Mouse (Mus musculus) bone marrow macrophage, adult 2 months (primary cell): ENCODE measurements around the gene Tmem41b. TPM values are rescaled to one million over a fixed set of nuclear protein-coding genes. Genes with fewer than 3 reads are reported as not detected.

Experiments
- H3K27ac ChIP-seq: 2 replicates; pipeline ENCODE4 v1.5.1; 2012; ENCODE audit warnings: low read depth, low read length; ENCODE audit not compliant: insufficient read depth
- H3K4me1 ChIP-seq: 2 replicates; pipeline ENCODE4 v1.6.1; 2012; ENCODE audit warnings: low read length; ENCODE audit not compliant: control insufficient read depth, insufficient read depth
- H3K4me3 ChIP-seq: 2 replicates; pipeline ENCODE4 v1.5.1; 2012; ENCODE audit warnings: mild to moderate bottlenecking, low read length, moderate library complexity; ENCODE audit not compliant: insufficient read depth
- CTCF ChIP-seq: IDR thresholded peaks from 2 replicates; pipeline ENCODE4 v1.5.1; 2012; ENCODE audit warnings: low read depth, mild to moderate bottlenecking, low read length, moderate library complexity
- POLR2A ChIP-seq: IDR thresholded peaks from 2 replicates; pipeline ENCODE4 v1.6.1; 2012; ENCODE audit warnings: mild to moderate bottlenecking, low read depth, low read length, borderline replicate concordance
- polyA plus RNA-seq: library from polyadenylated mRNA; stranded (reverse); fragments of >200 nt; gene quantifications from 2 replicates; pipeline ENCODE4 v1.2.4, GENCODE M21; 2012; ENCODE audit not compliant: missing spikeins, insufficient read depth, insufficient read length

Tmem41b gene
- polyA plus RNA-seq, 1 experiment = 47.3 TPM

- no peaks in the 10 kb centered on the region for H3K4me1 ChIP-seq
- no peak overlapping the region for H3K4me3 ChIP-seq
- no peak overlapping the region for H3K27ac ChIP-seq
- TF ChIP-seq POLR2A (no peak), CTCF (no peak)
Observed at GRCm38 (mm10) chr7:109928365-109928764, 58.4 kb downstream of the Tmem41b start.

GRCm38 (mm10) chr7:109924965-109925364, 61.8 kb downstream of the Tmem41b start:
- no peak overlapping the region for H3K27ac ChIP-seq
- TF ChIP-seq POLR2A (no peak), CTCF (no peak)
- no peak overlapping the region for H3K4me3 ChIP-seq
- H3K4me1 ChIP-seq = no peaks in the 10 kb centered on the region

- TF ChIP-seq CTCF = no peak
- no peak for TF ChIP-seq POLR2A
- Histone ChIP-seq H3K27ac (no peak overlapping the region), H3K4me1 (no peaks in the 10 kb centered on the region), H3K4me3 (no peak overlapping the region)
Observed at GRCm38 (mm10) chr7:109922889-109923288, 63.8 kb downstream of the Tmem41b start.

Other genes with a start within 250 kb of the Tmem41b start
- gene Tmem9b, start 234.1 kb downstream of the Tmem41b start, polyA plus RNA-seq = 91.0 and 101 TPM in 2 replicates
- gene Nrip3, start 204.9 kb downstream of the Tmem41b start, polyA plus RNA-seq = not detected in 2 replicates
- not detected in 2 replicates for gene Scube2, start 121.2 kb downstream of the Tmem41b start, polyA plus RNA-seq
- 159 and 160 TPM in 2 replicates for gene Dennd5a, start 26.5 kb downstream of the Tmem41b start, polyA plus RNA-seq
- gene Ipo7, start 31.3 kb upstream of the Tmem41b start, polyA plus RNA-seq = 51.7 and 55.2 TPM in 2 replicates
- 17.4 and 22.2 TPM in 2 replicates for gene Zfp143, start 74.3 kb upstream of the Tmem41b start, polyA plus RNA-seq
- 7.1 and 7.2 TPM in 2 replicates for gene Wee1, start 135.1 kb upstream of the Tmem41b start, polyA plus RNA-seq
- 113 and 114 TPM in 2 replicates for gene Swap70, start 234.8 kb upstream of the Tmem41b start, polyA plus RNA-seq